Mouse (Mus musculus) bone marrow macrophage, adult 2 months (primary cell): ENCODE results near the gene Lysmd1.
"Not testable (repeated sequence)": the region's sequence is repeated elsewhere in the genome, so short reads cannot be mapped to it uniquely, and the experiment has no call there.

Experiments used
- CTCF ChIP-seq: IDR thresholded peaks from 2 replicates; pipeline ENCODE4 v1.5.1; 2012; ENCODE audit warnings: low read depth, mild to moderate bottlenecking, low read length, moderate library complexity
- POLR2A ChIP-seq: IDR thresholded peaks from 2 replicates; pipeline ENCODE4 v1.6.1; 2012; ENCODE audit warnings: mild to moderate bottlenecking, low read depth, low read length, borderline replicate concordance

- TF ChIP-seq CTCF, POLR2A: not testable (repeated sequence)
Observed at GRCm38 (mm10) chr3:95132389-95132788, 1.5 kb upstream of the Lysmd1 start.
